Mouse (Mus musculus) brain, embryonic 14.5 days (tissue): ENCODE results near the gene Dctn2. TPM values are rescaled to one million over a fixed set of nuclear protein-coding genes. Genes with fewer than 3 reads are reported as not detected.
A peak's percentile ranks its signal among the peaks of the same experiment; 100 is the strongest.

Experiments used
- DNase-seq: peaks from one replicate; pipeline ENCODE4 v3.0.0-alpha.2; 2011; ENCODE audit warnings: low read depth
- CTCF ChIP-seq: fragments of 200-500 bp; IDR thresholded peaks from 2 replicates; pipeline ENCODE4 v1.5.1; 2012; ENCODE audit warnings: inconsistent platforms, mild to moderate bottlenecking, moderate library complexity, borderline replicate concordance; ENCODE audit not compliant: insufficient read depth, insufficient read length; ENCODE audit errors: extremely low read depth
- POLR2A ChIP-seq: fragments of 200-500 bp; IDR thresholded peaks from 2 replicates; pipeline ENCODE4 v1.6.1; 2012; ENCODE audit warnings: mild to moderate bottlenecking, inconsistent platforms, borderline replicate concordance; ENCODE audit not compliant: poor library complexity, insufficient read depth, insufficient read length, severe bottlenecking; ENCODE audit errors: extremely low read depth
- polyA plus RNA-seq: library from polyadenylated mRNA; depleted of rRNA; stranded (reverse); fragments of >200 nt; gene quantifications from 2 replicates; pipeline ENCODE4 v1.2.3, GENCODE M21; 2012

Gene Dctn2
- polyA plus RNA-seq, 1 experiment: 326 TPM

GRCm38 (mm10) chr10:127284105-127284622 lies 18.0 kb downstream of the Dctn2 start:
- no peak for TF ChIP-seq CTCF
- no peak for TF ChIP-seq POLR2A
- no peak for DNase-seq

- TF ChIP-seq CTCF (no peak), POLR2A (no peak)
- no peak for DNase-seq
Observed at GRCm38 (mm10) chr10:127284724-127285500, 18.7 kb downstream of the Dctn2 start.

GRCm38 (mm10) chr10:127285644-127286043 lies 19.5 kb downstream of the Dctn2 start:
- TF ChIP-seq POLR2A (no peak), CTCF (no peak)
- no peak for DNase-seq

GRCm38 (mm10) chr10:127286194-127286593 lies 20.0 kb downstream of the Dctn2 start:
- DNase-seq: no peak
- TF ChIP-seq CTCF: no peak
- TF ChIP-seq POLR2A: no peak

GRCm38 (mm10) chr10:127286730-127287129 lies 20.6 kb downstream of the Dctn2 start:
- no peak for TF ChIP-seq POLR2A
- TF ChIP-seq CTCF: no peak
- peak; percentile 50 for DNase-seq

- no peak for TF ChIP-seq POLR2A
- TF ChIP-seq CTCF: no peak
- no peak for DNase-seq
Observed at GRCm38 (mm10) chr10:127287271-127287935, 21.2 kb downstream of the Dctn2 start.

- DNase-seq: no peak
- TF ChIP-seq CTCF (no peak), POLR2A (no peak)
Observed at GRCm38 (mm10) chr10:127287936-127288293, 21.7 kb downstream of the Dctn2 start.

- TF ChIP-seq CTCF (no peak), POLR2A (no peak)
- peak; percentile 78 for DNase-seq
Observed at GRCm38 (mm10) chr10:127288328-127288799, 22.2 kb downstream of the Dctn2 start.

- TF ChIP-seq CTCF (no peak), POLR2A (peak; percentile 72; the same call in 1 of the 2 replicates)
- DNase-seq: peak; percentile 91
Observed at GRCm38 (mm10) chr10:127288800-127289572, 22.8 kb downstream of the Dctn2 start, which contains the start of gene Mbd6. Gene Mbd6, minus strand, starts transcription at chr10:127289018.

- TF ChIP-seq POLR2A (no peak), CTCF (no peak)
- DNase-seq: peak; percentile 70
Observed at GRCm38 (mm10) chr10:127289573-127290191, 23.5 kb downstream of the Dctn2 start.
